Mouse (Mus musculus): ENCODE results near the gene Shank1. TPM values are rescaled to one million over a fixed set of nuclear protein-coding genes. Genes with fewer than 3 reads are reported as not detected.

Gene Shank1
- polyA plus RNA-seq, 1 experiment from 2014 or later = 1.2 TPM

- Histone ChIP-seq H3K4me3 (ENCODE audit: low read length) (no peak overlapping the region), H3K4me1 (ENCODE audit: control insufficient read depth, insufficient read depth, low read length) (no peaks in the 10 kb centered on the region), H3K36me3 (ENCODE audit: control insufficient read depth, insufficient read depth, low read length) (no peaks in the 10 kb centered on the region), H3K4me2 (ENCODE audit: low read depth, low read length) (no peak overlapping the region), H3K9me3 (ENCODE audit: control insufficient read depth, low read length) (no peaks in the 10 kb centered on the region), H3K27ac (ENCODE audit: low read length) (no peak overlapping the region), H3K9ac (ENCODE audit: low read depth, low read length) (no peak overlapping the region), H3K27me3 (replicated peaks; ENCODE audit: control insufficient read depth, insufficient read depth, low read length) (no peaks in the 10 kb centered on the region)
- no peak for ATAC-seq
- WGBS = 86% methylated on average over 17 of the region's 17 CpGs
Measured at GRCm38 (mm10) chr7:44393284-44393683, 83.2 kb downstream of the Shank1 start.

DNA sequence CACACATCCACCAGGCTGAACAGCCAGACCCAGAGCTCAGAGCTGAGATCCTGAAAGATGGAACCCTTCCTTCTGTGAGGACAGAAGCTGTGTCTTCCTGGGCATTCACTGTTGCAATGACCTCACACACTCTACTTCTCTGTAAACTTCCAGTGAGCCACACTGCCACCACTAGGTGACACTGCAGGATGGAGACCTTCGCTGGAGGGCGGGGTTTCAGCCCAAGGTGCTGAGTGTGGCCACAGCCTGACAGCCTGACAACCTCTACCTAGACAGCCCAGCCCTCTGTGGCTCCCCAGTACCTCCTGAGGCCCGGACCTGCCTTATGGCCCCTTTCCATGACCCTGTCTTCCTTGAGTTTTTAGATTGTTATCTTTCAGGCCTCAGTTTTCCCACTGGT lies 88.5 kb downstream of the Shank1 start:
- no peak overlapping the region for H3K27ac ChIP-seq (ENCODE audit: low read length)
- peak; percentile 66 for ATAC-seq
- 21% methylated on average over 3 of the region's 3 CpGs for WGBS
- no peaks in the 10 kb centered on the region for H3K4me1 ChIP-seq (ENCODE audit: control insufficient read depth, insufficient read depth, low read length)
- H3K27me3 ChIP-seq (replicated peaks; ENCODE audit: control insufficient read depth, insufficient read depth, low read length) = no peaks in the 10 kb centered on the region
- H3K36me3 ChIP-seq (ENCODE audit: control insufficient read depth, insufficient read depth, low read length) = no peaks in the 10 kb centered on the region
- no peaks in the 10 kb centered on the region for H3K9me3 ChIP-seq (ENCODE audit: control insufficient read depth, low read length)
- H3K4me3 ChIP-seq (ENCODE audit: low read length) = no peak overlapping the region
- H3K9ac ChIP-seq (ENCODE audit: low read depth, low read length) = no peak overlapping the region
- no peak overlapping the region for H3K4me2 ChIP-seq (ENCODE audit: low read depth, low read length)

DNA sequence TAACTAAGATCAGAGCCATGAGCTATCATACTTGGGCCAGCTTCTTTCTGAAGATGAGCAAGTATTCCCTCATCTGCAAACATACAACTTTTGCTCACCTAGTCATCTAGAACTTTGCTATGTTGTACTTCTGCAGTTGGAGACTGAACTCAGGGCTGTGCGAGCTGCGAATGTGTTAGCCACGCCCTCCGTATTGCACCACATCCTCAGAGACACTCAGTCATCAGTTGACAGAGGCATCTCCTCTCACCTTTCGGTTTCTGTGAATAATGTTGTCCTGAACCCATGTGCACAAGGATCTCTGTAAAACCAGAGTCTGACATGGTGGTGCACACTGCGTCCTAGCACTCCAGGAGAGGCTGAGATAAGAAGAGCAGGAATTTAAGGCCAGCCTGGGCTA lies 91.6 kb downstream of the Shank1 start:
- no peaks in the 10 kb centered on the region for H3K9me3 ChIP-seq (ENCODE audit: control insufficient read depth, low read length)
- no peaks in the 10 kb centered on the region for H3K27me3 ChIP-seq (replicated peaks; ENCODE audit: control insufficient read depth, insufficient read depth, low read length)
- H3K27ac ChIP-seq (ENCODE audit: low read length) = no peak overlapping the region
- ATAC-seq = no peak
- H3K9ac ChIP-seq (ENCODE audit: low read depth, low read length) = no peak overlapping the region
- H3K36me3 ChIP-seq (ENCODE audit: control insufficient read depth, insufficient read depth, low read length) = no peaks in the 10 kb centered on the region
- H3K4me2 ChIP-seq (ENCODE audit: low read depth, low read length) = no peak overlapping the region
- no peaks in the 10 kb centered on the region for H3K4me1 ChIP-seq (ENCODE audit: control insufficient read depth, insufficient read depth, low read length)
- 74% methylated on average over 6 of the region's 6 CpGs for WGBS
- H3K4me3 ChIP-seq (ENCODE audit: low read length) = no peak overlapping the region

DNA sequence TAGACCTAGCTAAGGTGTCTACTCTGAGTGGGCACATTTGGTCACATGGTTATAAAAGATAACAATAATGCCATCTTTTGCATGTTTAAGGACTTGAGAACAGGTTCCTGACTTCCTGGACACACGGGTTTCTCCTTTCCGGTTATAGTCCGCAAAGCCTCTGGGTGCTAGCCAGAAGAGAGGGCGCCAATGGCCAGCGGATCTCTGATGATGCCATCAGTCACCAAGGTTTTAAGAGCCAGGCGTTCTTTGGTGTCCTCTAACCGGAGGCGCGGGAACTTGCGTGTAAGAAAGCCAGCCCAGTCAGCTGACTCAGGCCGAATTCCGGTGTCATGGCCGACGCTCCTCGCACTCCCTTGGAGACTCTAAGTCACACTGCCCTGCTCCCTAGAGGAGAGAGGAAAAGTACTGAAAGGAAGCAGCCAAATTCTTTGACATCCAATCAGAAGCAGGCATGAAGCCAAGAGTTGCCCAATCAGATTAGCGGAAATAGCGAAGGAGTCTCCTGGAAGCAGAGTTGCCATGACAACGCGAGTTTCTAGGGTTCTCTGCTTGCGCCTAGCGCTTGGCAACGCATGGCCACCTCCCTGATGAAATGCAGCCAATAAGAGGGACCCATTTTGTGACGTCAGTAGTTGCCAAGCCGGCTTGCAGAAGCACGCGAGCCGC lies 95.4 kb downstream of the Shank1 start:
- Histone ChIP-seq H3K4me2 (ENCODE audit: low read depth, low read length) (peak overlapping the region; percentile 66), H3K9me3 (ENCODE audit: control insufficient read depth, low read length) (no peaks in the 10 kb centered on the region), H3K4me3 (ENCODE audit: low read length) (peak overlapping the region; percentile 48), H3K36me3 (ENCODE audit: control insufficient read depth, insufficient read depth, low read length) (no peaks in the 10 kb centered on the region), H3K4me1 (ENCODE audit: control insufficient read depth, insufficient read depth, low read length) (no peaks in the 10 kb centered on the region), H3K9ac (ENCODE audit: low read depth, low read length) (peak overlapping the region; percentile 57), H3K27me3 (replicated peaks; ENCODE audit: control insufficient read depth, insufficient read depth, low read length) (no peaks in the 10 kb centered on the region), H3K27ac (ENCODE audit: low read length) (no peak overlapping the region; the same call in 1 of the 2 replicates)
- ATAC-seq = peak; percentile 96
- WGBS = 2% methylated on average over 27 of the region's 27 CpGs

DNA sequence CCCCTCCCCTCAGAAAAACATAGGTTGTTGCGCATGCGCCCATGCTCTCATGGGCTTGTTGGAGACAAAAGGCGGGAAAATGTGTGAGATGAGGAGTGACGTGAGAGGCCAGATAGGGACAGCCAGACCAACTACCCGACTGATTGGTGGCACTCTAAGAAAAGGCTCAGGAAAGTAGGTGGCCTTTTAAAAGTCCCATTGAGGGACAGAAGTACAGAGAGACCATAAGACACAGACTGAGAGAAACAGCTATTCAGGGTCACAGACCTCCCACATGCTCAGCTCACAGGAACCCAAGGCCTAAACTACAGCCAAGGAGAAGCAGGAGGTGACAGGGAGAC lies 95.9 kb downstream of the Shank1 start:
- no peaks in the 10 kb centered on the region for H3K27me3 ChIP-seq (replicated peaks; ENCODE audit: control insufficient read depth, insufficient read depth, low read length)
- H3K36me3 ChIP-seq (ENCODE audit: control insufficient read depth, insufficient read depth, low read length) = no peaks in the 10 kb centered on the region
- no peak overlapping the region for H3K9ac ChIP-seq (ENCODE audit: low read depth, low read length)
- H3K4me1 ChIP-seq (ENCODE audit: control insufficient read depth, insufficient read depth, low read length) = no peaks in the 10 kb centered on the region
- 0% methylated on average over 5 of the region's 5 CpGs for WGBS
- H3K27ac ChIP-seq (ENCODE audit: low read length) = no peak overlapping the region
- no peak for ATAC-seq
- peak overlapping the region; percentile 48 for H3K4me3 ChIP-seq (ENCODE audit: low read length)
- no peaks in the 10 kb centered on the region for H3K9me3 ChIP-seq (ENCODE audit: control insufficient read depth, low read length)
- peak overlapping the region; percentile 66; the same call in 1 of the 2 replicates for H3K4me2 ChIP-seq (ENCODE audit: low read depth, low read length)

Other genes with a start within 250 kb of the Shank1 start
- gene Klk1b21, start 207.9 kb upstream of the Shank1 start, polyA plus RNA-seq (2015; fragmentation: Nextera tagmentation; extraction: Ambion mirVana) = not detected in 2 replicates
- not detected in 2 replicates for gene Klk1b22, start 197.6 kb upstream of the Shank1 start, polyA plus RNA-seq (2015; fragmentation: Nextera tagmentation; extraction: Ambion mirVana)
- gene Klk1b16, start 173.5 kb upstream of the Shank1 start, polyA plus RNA-seq (2015; fragmentation: Nextera tagmentation; extraction: Ambion mirVana) = 0.20 TPM in 1 of 2 replicates, not detected in the other
- not detected in 2 replicates for gene Klk1b24, start 122.0 kb upstream of the Shank1 start, polyA plus RNA-seq (2015; fragmentation: Nextera tagmentation; extraction: Ambion mirVana)
- 0.21 and 0.55 TPM in 2 replicates for gene Klk1b3, start 112.1 kb upstream of the Shank1 start, polyA plus RNA-seq (2015; fragmentation: Nextera tagmentation; extraction: Ambion mirVana)
- 0.16 and 0.37 TPM in 2 replicates for gene Klk1b4, start 102.8 kb upstream of the Shank1 start, polyA plus RNA-seq (2015; fragmentation: Nextera tagmentation; extraction: Ambion mirVana)
- gene Klk1b5, start 94.3 kb upstream of the Shank1 start, polyA plus RNA-seq (2015; fragmentation: Nextera tagmentation; extraction: Ambion mirVana) = 0.10 and 0.16 TPM in 2 replicates
- 44.2 and 51.8 TPM in 2 replicates for gene Klk1, start 84.9 kb upstream of the Shank1 start, polyA plus RNA-seq (2015; fragmentation: Nextera tagmentation; extraction: Ambion mirVana)
- gene Gm36864, start 74.1 kb upstream of the Shank1 start, polyA plus RNA-seq (2015; fragmentation: Nextera tagmentation; extraction: Ambion mirVana) = 0.09 TPM in 1 of 2 replicates, not detected in the other
- gene 1700028J19Rik, start 63.6 kb upstream of the Shank1 start, polyA plus RNA-seq (2015; fragmentation: Nextera tagmentation; extraction: Ambion mirVana) = 1.4 and 1.6 TPM in 2 replicates
- 101 and 114 TPM in 2 replicates for gene 2410002F23Rik, start 63.5 kb upstream of the Shank1 start, polyA plus RNA-seq (2015; fragmentation: Nextera tagmentation; extraction: Ambion mirVana)
- not detected in 2 replicates for gene Acp4, start 52.9 kb upstream of the Shank1 start, polyA plus RNA-seq (2015; fragmentation: Nextera tagmentation; extraction: Ambion mirVana)
- not detected in 2 replicates for gene Gm15517, start 48.8 kb upstream of the Shank1 start, polyA plus RNA-seq (2015; fragmentation: Nextera tagmentation; extraction: Ambion mirVana)
- gene Clec11a, start 3.4 kb upstream of the Shank1 start, polyA plus RNA-seq (2015; fragmentation: Nextera tagmentation; extraction: Ambion mirVana) = 6.7 and 7.1 TPM in 2 replicates
- 0.82 and 1.2 TPM in 2 replicates for gene Syt3, start 73.8 kb downstream of the Shank1 start, polyA plus RNA-seq (2015; fragmentation: Nextera tagmentation; extraction: Ambion mirVana)
- 0.66 and 0.88 TPM in 2 replicates for gene 1700008O03Rik, start 75.6 kb downstream of the Shank1 start, polyA plus RNA-seq (2015; fragmentation: Nextera tagmentation; extraction: Ambion mirVana)
- 0.31 and 0.43 TPM in 2 replicates for gene Lrrc4b, start 118.8 kb downstream of the Shank1 start, polyA plus RNA-seq (2015; fragmentation: Nextera tagmentation; extraction: Ambion mirVana)
- 2.3 and 2.4 TPM in 2 replicates for gene Aspdh, start 155.1 kb downstream of the Shank1 start, polyA plus RNA-seq (2015; fragmentation: Nextera tagmentation; extraction: Ambion mirVana)
- 83.5 and 86.3 TPM in 2 replicates for gene Josd2, start 157.7 kb downstream of the Shank1 start, polyA plus RNA-seq (2015; fragmentation: Nextera tagmentation; extraction: Ambion mirVana)
- gene Emc10, start 186.3 kb downstream of the Shank1 start, polyA plus RNA-seq (2015; fragmentation: Nextera tagmentation; extraction: Ambion mirVana) = 77.2 and 87.0 TPM in 2 replicates
- 5.9 and 6.2 TPM in 2 replicates for gene Fam71e1, start 186.3 kb downstream of the Shank1 start, polyA plus RNA-seq (2015; fragmentation: Nextera tagmentation; extraction: Ambion mirVana)
- 0.38 and 0.45 TPM in 2 replicates for gene Mybpc2, start 214.4 kb downstream of the Shank1 start, polyA plus RNA-seq (2015; fragmentation: Nextera tagmentation; extraction: Ambion mirVana)
- 0.39 and 0.48 TPM in 2 replicates for gene Spib, start 221.8 kb downstream of the Shank1 start, polyA plus RNA-seq (2015; fragmentation: Nextera tagmentation; extraction: Ambion mirVana)
- 68.5 and 76.4 TPM in 2 replicates for gene Pold1, start 238.6 kb downstream of the Shank1 start, polyA plus RNA-seq (2015; fragmentation: Nextera tagmentation; extraction: Ambion mirVana)
- gene Nr1h2, start 243.7 kb downstream of the Shank1 start, polyA plus RNA-seq (2015; fragmentation: Nextera tagmentation; extraction: Ambion mirVana) = 79.3 and 83.3 TPM in 2 replicates